Mouse (Mus musculus) testis, adult 2 months (tissue): Measurements from ENCODE around the gene Sema3b.

ENCODE experiments used
- CTCF ChIP-seq: fragments of 200-500 bp; IDR thresholded peaks from 2 replicates; pipeline ENCODE4 v1.5.1; 2012; ENCODE audit warnings: low read depth, mild to moderate bottlenecking, inconsistent platforms, low read length, moderate library complexity; ENCODE audit not compliant: control insufficient read depth, insufficient read depth, insufficient replicate concordance
- POLR2A ChIP-seq: fragments of 200-500 bp; IDR thresholded peaks from 2 replicates; pipeline ENCODE4 v1.6.1; 2012; ENCODE audit warnings: low read depth, mild to moderate bottlenecking, inconsistent platforms, low read length, moderate library complexity; ENCODE audit not compliant: control insufficient read depth

GRCm38 (mm10) chr9:107605041-107605661 lies 3.9 kb downstream of the Sema3b start:
- TF ChIP-seq CTCF = no peak
- TF ChIP-seq POLR2A = no peak
